Mouse (Mus musculus): ENCODE data around the gene Cdk15. TPM values are rescaled to one million over a fixed set of nuclear protein-coding genes. Genes with fewer than 3 reads are reported as not detected.

Cdk15 gene
- total RNA-seq, 2 experiments from 2014 or later = 0.20 TPM

Other genes with a start within 250 kb of the Cdk15 start
- not detected for gene C2cd6, start 162.0 kb upstream of the Cdk15 start, total RNA-seq (2021)
- gene Tmem237, start 136.5 kb upstream of the Cdk15 start, total RNA-seq (2021) = 10 to 100 TPM; 20.7 to 22.3 TPM
- gene Mpp4, start 93.5 kb upstream of the Cdk15 start, total RNA-seq (2021) = under 1 TPM; 0.14 to 0.39 TPM
- 10 to 100 TPM; 15.2 to 16.9 TPM for gene Als2, start 19.7 kb upstream of the Cdk15 start, total RNA-seq (2021)
- gene Fzd7, start 225.5 kb downstream of the Cdk15 start, total RNA-seq (2021) = 10 to 100 TPM; 23.6 to 28.7 TPM